Mouse (Mus musculus) bone marrow, adult 2 months (tissue): ENCODE results near the gene Fhod1. TPM values are rescaled to one million over a fixed set of nuclear protein-coding genes. Genes with fewer than 3 reads are reported as not detected.

ENCODE experiments used
- H3K27ac ChIP-seq: fragments of 200-500 bp; 2 replicates; pipeline ENCODE4 v1.5.1; 2012; ENCODE audit warnings: low read depth, mild to moderate bottlenecking, control low read depth, inconsistent platforms, low read length; ENCODE audit not compliant: control insufficient read depth, poor library complexity, insufficient read depth
- H3K4me1 ChIP-seq: fragments of 200-500 bp; 2 replicates; pipeline ENCODE4 v1.6.1; 2011; ENCODE audit warnings: low read length; ENCODE audit not compliant: control insufficient read depth, insufficient read depth
- H3K4me3 ChIP-seq: fragments of 200-500 bp; replicated peaks from 2 replicates; pipeline ENCODE3; 2011; ENCODE audit warnings: mild to moderate bottlenecking, low read depth, low read length, control low read depth; ENCODE audit not compliant: control insufficient read depth
- CTCF ChIP-seq: fragments of 200-500 bp; IDR thresholded peaks from 2 replicates; pipeline ENCODE4 v1.5.1; 2011; ENCODE audit warnings: low read length, control low read depth; ENCODE audit not compliant: control insufficient read depth, insufficient read depth
- POLR2A ChIP-seq: fragments of 200-500 bp; IDR thresholded peaks from 2 replicates; pipeline ENCODE4 v1.6.1; 2011; ENCODE audit warnings: low read depth, mild to moderate bottlenecking, control low read depth, low read length, borderline replicate concordance; ENCODE audit not compliant: control insufficient read depth
- WGBS: fragments of 180-500 bp; shearing (Covaris S2); methylation state at CpG from one replicate; pipeline ENCODE4 v1.1.7; 2018; 5-methylcytosine and 5-hydroxymethylcytosine counted together
- polyA plus RNA-seq: library from polyadenylated mRNA; stranded (reverse); fragments of >200 nt; gene quantifications from 2 replicates; pipeline ENCODE4 v1.2.4, GENCODE M21; 2011; ENCODE audit warnings: low replicate concordance; ENCODE audit not compliant: missing spikeins, insufficient read depth, insufficient read length

Fhod1 gene
- 24.6 and 66.3 TPM in 2 replicates for polyA plus RNA-seq

DNA sequence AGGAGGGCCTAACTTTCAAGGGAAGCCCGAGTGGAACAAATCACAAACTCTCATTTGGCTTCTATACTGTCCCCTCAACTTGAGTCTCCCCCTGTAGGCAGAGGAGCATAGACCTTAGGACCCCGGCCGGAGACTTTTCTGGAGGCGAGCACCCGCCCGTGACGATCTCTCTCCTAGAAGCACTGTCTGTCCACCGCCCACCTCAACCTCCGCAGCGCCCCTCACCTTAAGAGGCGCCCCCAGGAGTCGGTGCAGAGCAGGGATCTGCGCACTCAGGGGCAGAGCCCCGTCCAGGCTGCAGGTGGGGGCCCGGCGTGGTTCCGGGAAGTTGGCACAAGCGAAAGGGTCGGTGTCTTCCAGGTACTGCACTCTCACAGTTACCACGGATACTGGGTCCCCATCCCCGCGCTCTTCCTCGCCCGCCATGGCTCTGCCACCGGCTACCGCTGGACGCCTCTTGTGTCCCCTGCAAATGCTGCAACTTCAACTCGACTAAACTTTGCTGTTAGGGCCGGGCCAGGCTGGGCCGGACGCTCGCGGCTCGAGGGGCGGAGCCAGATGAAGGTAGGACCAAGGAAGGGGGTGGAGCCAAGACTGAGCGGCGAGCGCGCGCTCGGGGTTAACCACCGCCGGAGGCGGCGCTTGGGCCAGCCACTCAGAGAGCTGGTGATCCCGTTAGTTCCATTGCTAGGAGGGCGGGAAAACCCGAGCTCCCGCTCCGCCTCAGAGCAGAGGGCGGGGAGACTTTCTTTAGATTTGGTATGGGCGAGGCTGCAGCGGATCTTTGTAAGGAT is at the start of gene Fhod1:
Fhod1 (minus strand) TSS at position 526 of the 794 bp plus-strand sequence.
- under 1% methylated on average over 53 of the region's 53 CpGs for WGBS
- TF ChIP-seq POLR2A (peak; percentile 67; the same call in 1 of the 2 replicates), CTCF (no peak)
- Histone ChIP-seq H3K27ac (peak within 1 kb of the TSS; percentile 83), H3K4me1 (no peaks in the 10 kb centered on the region; the same call in 1 of the 2 replicates), H3K4me3 (peak within 1 kb of the TSS; percentile 91)

DNA sequence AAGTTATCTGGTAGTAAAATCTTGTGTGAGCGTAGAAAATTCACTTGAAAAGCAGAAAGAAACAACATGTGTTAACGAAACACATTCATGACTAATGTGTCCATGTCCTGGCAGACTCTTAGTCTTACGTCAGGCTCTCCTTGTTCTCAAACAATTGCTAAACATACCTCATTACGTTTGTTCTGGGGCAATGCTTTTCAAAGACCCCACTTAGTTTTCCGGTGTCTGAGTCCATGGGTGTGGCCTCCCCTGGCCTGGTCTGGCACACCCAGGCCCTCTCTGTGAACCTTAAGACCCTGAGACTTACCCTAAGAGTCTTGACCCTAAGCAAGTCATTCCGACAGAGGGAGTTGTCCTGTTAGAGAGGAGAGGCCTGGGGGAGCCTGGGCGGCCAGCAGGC is 46.2 kb upstream of the Fhod1 start:
- H3K4me3 ChIP-seq, result no peak overlapping the region
- no peak for TF ChIP-seq POLR2A
- TF ChIP-seq CTCF, result no peak
- H3K4me1 ChIP-seq, result no peaks in the 10 kb centered on the region
- 66% methylated on average over 7 of the region's 7 CpGs for WGBS
- no peak overlapping the region for H3K27ac ChIP-seq

- TF ChIP-seq CTCF (no peak), POLR2A (no peak)
- Histone ChIP-seq H3K4me3 (no peak overlapping the region), H3K4me1 (no peaks in the 10 kb centered on the region), H3K27ac (no peak overlapping the region)
- 58% methylated on average over 12 of the region's 12 CpGs for WGBS
Measured at GRCm38 (mm10) chr8:105393089-105393787, 45.5 kb upstream of the Fhod1 start.

GRCm38 (mm10) chr8:105389096-105389495 is 41.3 kb upstream of the Fhod1 start:
- H3K4me3 ChIP-seq, result no peak overlapping the region
- no peak for TF ChIP-seq CTCF
- TF ChIP-seq POLR2A, result no peak
- no peaks in the 10 kb centered on the region for H3K4me1 ChIP-seq
- 69% methylated on average over 6 of the region's 6 CpGs for WGBS
- no peak overlapping the region for H3K27ac ChIP-seq

- H3K27ac ChIP-seq, result no peak overlapping the region
- TF ChIP-seq POLR2A, result no peak
- no peak for TF ChIP-seq CTCF
- H3K4me1 ChIP-seq, result no peaks in the 10 kb centered on the region
- H3K4me3 ChIP-seq, result no peak overlapping the region
- WGBS, result 72% methylated on average over 1 of the region's 1 CpGs
Measured at GRCm38 (mm10) chr8:105387151-105387550, 39.4 kb upstream of the Fhod1 start.

GRCm38 (mm10) chr8:105384070-105384469 is 36.3 kb upstream of the Fhod1 start:
- TF ChIP-seq POLR2A (no peak), CTCF (no peak)
- no peak overlapping the region for H3K27ac ChIP-seq
- 88% methylated on average over 2 of the region's 2 CpGs for WGBS
- H3K4me1 ChIP-seq, result no peaks in the 10 kb centered on the region
- H3K4me3 ChIP-seq, result no peak overlapping the region

- H3K4me1 ChIP-seq, result no peaks in the 10 kb centered on the region
- TF ChIP-seq POLR2A, result no peak
- no peak for TF ChIP-seq CTCF
- 77% methylated on average over 12 of the region's 12 CpGs for WGBS
- no peak overlapping the region for H3K4me3 ChIP-seq
- no peak overlapping the region; the same call in 1 of the 2 replicates for H3K27ac ChIP-seq
Measured at GRCm38 (mm10) chr8:105380308-105380707, 32.6 kb upstream of the Fhod1 start.

DNA sequence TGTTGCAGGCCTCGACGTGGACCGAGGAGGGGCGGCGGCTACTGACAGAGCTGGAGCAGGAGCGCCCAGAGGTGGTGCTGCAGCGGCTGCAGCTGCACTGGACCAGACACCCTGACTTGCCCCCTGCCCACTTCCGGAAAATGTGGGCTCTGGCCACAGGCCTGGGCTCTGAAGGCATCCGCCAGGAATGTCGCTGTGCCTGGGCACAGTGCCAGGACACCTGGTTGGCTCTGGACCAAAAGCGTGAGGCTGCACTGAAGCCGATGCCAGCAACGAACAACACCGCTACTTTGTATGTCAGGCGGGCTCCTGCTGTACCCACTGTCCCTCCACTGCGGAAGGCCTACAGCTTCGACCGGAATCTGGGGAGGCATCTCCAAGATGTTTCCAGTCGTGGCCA is 30.9 kb upstream of the Fhod1 start:
- no peaks in the 10 kb centered on the region for H3K4me1 ChIP-seq
- no peak overlapping the region for H3K27ac ChIP-seq
- no peak overlapping the region for H3K4me3 ChIP-seq
- 54% methylated on average over 19 of the region's 19 CpGs for WGBS
- TF ChIP-seq POLR2A (no peak), CTCF (no peak)
